Mouse (Mus musculus) heart, postnatal 4 days (tissue): ENCODE results near the gene Fam110a. TPM values are rescaled to one million over a fixed set of nuclear protein-coding genes. Genes with fewer than 3 reads are reported as not detected.
A peak's percentile ranks its signal among the peaks of the same experiment; 100 is the strongest.
"Not testable (repeated sequence)": the region's sequence is repeated elsewhere in the genome, so short reads cannot be mapped to it uniquely, and the experiment has no call there.

Source experiments
- DNase-seq: peaks from one replicate; pipeline ENCODE4 v3.0.0; 2021
- total RNA-seq, 2 experiments: library from RNA; stranded (reverse); gene quantifications; 2 replicates each; pipeline ENCODE4 v1.2.3; 2021

Fam110a gene
- total RNA-seq: 1 to 10 TPM; 8.2 to 8.6 TPM

DNA sequence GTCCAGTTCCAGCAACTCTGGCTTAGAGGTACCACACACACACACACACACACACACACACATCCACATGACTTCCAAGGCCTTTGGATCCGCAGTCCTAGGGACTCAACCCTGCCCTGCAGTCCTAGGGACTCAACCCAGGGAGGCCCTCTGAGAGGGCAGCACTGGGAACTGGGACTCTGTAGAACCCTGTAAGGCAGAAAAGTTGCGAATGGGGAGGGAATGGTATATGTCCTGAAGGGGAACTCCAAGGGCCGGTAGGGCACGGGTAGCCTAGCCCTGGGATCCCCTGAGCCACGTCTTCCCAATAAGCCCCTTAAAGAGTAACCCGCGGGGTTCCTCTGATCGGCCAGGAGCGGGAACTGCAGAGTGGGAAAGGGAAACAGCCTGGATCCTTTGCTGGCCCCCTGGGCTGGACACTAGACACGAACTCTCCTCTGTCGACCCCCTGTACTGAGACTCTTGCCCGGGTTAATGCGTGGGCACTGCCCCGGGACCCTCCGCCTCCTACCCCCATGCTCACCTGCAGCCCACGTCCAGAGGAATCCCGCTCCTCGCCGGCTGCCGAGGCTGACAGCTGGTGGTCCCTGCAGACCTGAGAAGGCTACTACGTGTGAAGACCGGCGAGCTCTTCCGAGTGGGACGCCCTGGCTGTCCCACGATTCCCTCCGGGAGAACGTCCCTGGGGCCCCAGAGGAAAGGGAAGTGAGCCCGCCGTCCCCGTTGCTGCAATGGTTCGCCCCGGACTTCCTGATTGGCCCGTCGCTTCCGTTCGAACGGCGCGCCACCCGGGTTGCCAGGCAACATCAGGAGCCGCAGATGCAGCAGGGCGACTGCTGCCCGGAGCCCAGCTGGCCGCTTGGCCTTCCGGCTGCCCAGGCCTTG, at the start of gene Fam110a:
TSS of gene Fam110a (minus strand) at position 750 of the 885 bp plus-strand sequence.
- peak; percentile 93 for DNase-seq

DNA sequence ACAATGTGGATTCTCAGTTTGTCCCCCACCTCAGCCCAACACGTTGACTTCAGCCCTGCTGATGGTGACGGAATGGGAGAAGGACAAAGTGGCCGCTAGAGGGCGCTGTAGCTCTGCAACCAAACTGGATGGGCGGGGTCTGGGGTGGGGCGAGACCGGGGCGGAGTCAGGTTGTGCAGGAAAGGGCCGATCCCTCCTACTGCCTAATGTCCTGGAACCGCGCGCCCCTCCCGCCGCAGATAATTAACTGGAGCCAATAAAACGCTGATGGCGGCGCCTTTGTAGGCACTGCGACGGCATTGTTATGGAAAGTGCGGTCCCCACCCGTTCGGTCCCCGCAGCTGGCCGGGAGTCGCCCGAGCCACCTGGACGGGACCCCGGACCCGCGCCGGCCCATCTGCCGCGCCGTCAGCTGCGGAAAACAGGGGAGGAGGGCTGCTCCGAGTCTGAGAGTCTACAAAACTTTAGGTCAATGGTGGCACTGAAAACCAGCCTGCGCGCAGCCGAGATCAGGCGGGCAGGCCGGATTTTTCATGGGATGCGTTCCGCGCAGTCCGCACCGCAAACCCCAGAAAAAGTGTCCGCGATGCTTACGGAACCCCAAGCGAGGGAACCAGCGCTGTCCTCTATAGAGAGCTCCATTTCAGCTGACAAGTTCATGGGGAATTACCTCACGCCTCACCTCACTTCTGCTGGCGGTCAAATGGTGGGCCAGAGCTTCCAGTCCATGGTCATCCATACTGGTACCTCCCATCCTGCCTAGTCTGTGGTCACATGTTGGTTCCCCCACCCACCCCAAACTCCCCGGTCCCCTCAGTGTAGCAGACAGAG, 49.4 kb upstream of the Fam110a start:
- DNase-seq: peak; percentile 92

DNA sequence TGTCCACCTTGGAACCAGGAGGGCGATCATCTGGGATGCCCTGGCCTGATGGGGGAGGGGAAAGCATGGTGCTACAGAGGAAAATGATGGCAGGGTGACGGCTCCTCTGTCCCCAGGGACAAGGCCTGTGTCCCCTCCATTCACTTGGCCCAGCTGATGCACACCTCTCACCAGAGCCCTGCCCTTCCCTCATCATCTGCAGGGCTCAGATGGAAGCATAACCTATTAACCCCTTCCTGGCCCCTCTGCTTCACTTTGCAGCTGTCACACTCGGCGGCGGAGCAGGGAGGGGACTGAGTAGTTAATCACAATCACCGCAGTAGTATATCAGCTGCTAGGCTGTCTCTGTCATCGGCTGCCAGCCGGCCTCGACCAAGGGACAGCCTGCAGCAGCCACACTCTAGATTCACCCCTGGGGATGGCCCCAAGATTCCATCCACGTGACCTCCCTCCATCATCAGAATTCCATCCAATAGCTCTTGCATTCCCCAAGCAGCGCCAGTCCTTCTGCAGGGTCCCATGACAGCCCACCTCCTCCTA, 44.9 kb upstream of the Fam110a start:
- DNase-seq: no peak

DNA sequence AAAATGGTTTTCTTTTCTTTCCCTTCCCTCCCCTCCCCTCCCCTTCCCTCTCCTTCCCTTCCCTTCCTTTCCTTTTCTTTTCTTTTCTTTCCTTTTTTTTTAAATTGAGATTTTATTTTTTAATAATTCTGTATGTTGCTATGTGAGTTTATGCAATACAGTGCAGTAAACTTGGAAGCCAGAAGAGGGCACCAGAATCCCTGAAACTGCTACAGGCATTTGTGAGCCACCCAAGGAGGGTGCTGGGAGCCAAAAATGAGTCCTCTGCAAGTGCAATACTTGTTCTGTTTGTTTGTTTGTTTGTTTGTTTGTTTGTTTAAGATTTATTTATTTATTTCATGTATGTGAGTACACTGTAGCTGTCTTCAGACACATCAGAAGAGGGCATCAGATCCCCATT, 42.0 kb upstream of the Fam110a start:
- no peak for DNase-seq

DNA sequence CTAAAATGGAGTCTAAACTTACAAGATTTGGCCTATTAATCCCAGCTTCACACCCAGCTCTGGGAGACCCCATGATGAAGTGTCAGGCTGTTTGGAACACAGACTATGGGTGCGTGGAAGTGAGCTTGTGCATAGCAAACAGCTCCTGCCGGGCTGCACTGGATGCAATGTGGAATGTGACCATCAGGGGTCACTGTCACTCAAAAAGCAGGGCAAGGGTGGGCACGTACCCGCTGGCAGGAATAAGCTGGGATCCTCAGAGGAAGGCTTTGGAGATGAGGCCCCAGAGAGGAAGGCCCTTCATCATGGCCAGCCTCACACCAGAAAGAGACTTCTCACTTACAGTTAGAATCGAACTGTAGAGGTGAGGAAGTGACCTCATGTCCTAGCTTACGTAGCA, 40.2 kb upstream of the Fam110a start:
- DNase-seq: peak; percentile 75

DNA sequence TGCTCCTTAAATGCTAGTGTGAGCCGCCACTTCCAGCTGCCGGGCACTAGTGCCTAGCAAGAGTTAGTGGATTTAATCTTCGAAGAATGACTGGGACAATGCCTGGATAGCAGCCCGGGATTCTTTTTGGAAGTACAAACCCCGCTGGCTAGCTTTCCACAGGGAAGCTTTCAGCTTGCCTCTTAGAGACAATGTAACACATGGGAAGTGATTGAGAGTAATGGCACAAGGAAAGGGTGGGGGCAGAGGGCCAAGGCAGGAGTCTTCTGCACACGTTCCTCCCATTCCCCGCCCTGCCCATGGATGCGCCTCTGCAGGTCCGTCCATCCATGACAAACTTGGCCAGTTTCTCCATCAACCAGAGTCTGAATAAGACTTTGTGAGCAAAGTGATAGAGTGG, 36.6 kb upstream of the Fam110a start:
- DNase-seq: no peak

DNA sequence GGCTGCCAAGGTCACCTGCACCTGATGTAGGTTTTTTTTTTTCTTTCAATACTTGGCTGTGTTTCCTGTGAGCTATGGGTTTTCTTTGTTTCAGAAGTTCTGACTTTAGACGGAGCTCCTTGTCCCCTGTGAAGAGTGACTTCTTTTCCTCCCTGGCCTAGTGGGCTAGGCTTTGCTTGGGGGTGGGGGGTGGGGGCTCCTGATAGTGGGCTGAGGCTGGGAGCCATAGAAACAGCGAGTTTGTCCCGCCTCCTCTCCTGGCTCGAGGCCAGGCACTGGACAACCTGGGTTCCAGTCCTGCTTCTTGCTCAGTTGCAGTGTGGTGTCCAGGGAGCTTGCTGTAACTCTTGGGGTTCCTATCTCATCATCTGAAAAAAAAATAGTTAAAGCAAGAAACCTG, 36.0 kb upstream of the Fam110a start:
- no peak for DNase-seq

DNA sequence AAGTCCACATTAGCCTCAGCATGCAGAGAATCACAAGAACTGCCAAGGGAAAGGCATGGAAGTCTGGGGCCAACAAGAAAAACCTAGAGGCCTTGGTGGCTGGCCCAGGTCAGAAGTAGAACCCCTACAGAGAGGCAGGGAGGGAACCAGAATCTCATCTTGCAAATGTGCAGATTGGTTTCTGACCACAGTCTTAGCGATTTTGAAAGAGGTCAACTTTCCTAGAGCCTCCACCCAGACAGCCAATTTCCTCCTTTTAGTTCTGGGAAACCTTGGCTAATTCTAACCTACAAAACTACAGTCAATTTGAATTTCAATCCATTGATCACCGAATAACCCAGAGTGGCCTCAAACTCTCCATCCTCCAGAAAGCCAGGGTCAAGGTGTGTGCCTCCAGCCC, 32.7 kb upstream of the Fam110a start:
- no peak for DNase-seq

DNA sequence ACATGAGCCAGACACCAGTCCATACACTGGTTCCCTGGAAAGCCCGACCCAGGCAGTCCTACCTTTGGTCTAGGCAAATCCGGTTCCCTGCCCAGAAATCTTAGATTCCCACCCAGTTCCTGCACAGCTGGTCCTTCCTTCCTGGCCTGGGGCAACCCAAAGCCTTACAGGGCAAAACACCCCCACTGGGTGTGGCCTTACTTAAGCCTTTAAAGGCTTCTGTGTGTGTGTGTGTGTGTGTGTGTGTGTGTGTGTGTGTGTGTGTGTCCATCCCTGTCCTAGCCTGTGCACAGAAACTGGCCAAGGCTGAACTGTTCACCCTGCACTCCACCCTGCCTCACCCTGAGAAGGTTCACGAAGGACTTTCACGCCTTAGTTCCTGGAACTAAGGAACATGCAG, 32.2 kb upstream of the Fam110a start:
- no peak for DNase-seq

DNA sequence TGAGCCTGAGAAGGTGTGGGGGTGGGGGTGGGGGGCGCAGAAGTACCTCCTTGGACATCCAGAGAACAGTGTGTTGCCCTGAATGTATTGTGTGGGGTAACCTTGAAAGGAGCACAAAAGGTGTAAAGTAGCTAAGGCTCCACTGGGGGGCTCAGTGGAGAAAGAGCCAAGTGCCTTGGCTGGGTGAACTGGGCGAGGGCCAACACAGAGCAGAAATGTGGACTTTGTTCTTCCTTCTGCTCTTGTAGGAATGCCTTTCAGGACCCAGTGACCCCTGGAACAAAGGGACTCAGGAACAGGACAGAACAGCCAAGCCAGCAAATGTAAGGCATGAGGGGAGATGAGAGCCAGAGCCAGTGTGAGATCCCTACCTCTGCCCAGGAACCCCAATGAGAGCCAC, 31.7 kb upstream of the Fam110a start:
- peak; percentile 32 for DNase-seq

DNA sequence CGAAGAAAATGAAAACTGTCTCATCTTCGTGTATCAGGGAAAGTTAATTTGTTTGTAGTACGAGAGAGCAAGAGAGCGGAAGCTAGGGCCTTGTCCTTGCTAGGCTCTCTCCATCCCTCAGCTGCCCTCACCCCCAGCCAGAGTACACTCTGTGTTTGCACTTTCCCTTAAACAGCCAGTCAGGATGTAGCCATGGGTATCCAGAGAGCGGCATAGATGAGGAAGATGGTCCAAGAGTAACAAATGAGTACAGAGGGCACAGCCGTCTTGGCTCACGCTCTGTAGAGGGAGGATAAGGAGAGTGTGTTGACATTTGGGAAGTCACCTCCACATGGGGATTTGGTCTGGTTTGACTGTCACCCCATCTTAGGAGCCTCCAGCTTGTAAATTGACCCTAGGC, 30.6 kb upstream of the Fam110a start:
- no peak for DNase-seq

DNA sequence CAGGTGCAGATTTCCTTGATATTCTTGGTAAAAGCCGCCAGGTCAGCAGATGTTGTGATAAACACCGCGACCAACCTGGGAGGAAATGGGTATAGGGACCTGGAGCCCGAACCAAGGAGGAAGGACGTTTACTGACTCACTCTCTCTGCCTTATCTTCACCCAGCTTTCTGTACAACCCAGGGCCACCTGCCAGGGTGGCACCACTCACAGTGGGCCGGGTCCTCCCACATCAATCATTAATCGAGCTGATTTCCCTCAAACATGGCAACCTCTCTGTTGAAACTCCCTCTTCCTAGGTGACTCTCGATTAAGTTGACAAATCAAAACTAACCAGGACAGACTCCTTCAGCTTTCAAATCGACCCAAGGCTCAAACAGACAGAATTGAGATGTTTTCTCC, 30.2 kb upstream of the Fam110a start:
- no peak for DNase-seq

DNA sequence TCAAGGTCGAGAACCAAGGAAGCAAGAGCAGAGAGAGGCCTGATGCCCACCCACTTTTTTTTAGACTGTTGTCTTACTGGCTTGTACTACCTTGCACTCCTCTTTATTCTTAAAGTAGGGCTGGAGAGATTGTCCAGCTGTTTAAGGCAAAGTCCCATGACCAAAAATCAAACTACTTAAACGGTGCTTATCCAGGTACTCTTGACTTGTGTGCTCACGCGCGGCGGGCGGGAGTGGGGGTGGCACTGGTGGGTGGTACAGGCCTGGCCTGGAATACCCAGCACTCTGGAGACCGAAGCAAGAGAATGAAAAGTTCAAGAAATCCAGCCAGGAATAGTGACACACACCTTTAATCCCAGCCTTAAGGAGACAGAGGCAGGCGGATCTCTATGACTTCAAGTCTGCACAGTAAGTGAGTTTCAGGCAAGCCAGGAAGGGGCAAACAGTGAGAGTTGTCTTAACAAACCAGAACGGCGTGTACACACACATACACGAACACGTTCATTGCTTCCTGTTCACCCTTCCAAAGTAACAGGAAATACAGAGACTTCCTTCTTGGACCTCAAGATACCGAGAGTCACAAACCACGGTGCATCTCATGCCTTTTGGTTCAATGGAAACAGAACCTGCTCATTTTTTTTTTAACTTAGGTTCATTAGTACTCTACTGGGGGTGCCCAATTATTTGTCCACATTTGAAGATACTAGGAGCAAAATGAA, 29.2 kb upstream of the Fam110a start:
- DNase-seq: no peak

DNA sequence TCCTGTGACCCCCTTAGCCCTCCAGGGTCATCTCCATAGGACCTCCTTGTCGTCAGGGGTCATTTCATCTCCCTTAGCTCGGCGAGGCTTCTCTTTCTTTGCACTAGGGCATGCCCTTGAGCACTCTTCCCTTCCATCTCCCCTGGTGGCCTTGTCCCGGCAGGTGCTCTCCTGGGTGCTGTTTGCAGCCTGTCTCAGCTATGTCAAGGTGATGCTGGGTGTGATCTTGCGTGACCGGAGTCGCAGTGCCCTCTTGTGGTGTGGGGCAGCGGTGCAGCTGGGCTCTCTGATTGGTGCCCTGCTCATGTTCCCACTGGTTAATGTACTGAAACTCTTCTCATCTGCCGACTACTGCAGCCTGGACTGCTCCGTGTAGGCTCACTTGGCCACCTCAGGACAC, 27.8 kb upstream of the Fam110a start:
- DNase-seq: no peak

DNA sequence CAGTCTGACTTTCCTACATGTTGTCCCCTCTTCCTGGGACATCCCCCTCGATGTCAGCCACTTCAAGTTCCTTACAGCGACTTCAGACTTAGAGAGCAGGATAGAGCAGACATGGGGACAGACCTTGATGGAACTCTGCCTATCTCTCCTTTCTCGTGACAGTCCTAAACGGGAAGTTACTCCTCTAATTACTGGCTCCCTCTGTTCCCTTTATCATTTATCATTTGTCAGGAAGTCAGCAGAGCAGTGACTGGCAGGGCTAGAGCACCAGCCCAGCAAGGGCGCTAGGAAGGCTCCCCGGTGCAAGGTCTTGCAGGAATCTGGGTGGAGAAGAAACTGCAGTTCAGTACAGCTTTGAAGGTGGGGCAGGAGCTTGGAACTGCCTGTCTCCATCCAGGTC, 22.5 kb upstream of the Fam110a start:
- DNase-seq: no peak

DNA sequence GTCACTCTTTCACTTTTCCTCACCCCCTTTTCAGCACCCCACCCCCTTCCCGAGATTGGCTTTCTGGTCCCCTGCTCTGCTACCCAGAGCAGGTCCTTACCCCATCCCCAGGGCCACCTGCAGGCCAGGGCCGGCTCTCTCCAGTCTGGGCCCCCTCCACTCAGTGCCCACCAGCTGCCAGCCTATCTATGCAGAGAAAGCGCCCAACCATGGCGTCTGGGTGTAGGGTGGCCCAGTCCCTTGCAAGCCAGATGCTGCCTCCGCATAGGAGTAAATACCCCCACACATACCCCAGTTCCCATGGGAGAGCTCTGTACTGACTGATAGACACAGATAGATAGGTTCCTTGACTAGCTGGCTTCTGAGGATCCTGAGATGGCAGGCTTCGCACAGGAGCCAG, 20.7 kb upstream of the Fam110a start:
- no peak for DNase-seq

DNA sequence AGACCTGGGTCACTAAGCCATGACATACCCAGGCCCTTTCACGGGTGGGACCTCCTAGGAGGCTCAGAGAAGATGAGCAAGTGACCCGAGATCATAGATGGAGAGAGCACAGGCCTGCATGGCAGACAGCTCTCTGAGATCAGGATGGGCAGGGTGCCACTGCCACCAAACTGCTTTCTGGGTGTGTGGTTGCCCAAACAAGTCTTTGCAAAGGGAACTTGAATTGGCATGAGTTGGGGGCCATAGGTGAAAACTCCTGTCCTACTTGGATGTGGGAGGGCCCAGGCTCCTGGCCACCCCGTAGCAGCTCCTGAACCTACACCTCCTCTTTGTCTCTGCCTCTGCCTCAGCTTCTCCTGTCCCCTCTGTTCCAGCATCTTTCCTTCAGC, 20.3 kb upstream of the Fam110a start:
- no peak for DNase-seq

DNA sequence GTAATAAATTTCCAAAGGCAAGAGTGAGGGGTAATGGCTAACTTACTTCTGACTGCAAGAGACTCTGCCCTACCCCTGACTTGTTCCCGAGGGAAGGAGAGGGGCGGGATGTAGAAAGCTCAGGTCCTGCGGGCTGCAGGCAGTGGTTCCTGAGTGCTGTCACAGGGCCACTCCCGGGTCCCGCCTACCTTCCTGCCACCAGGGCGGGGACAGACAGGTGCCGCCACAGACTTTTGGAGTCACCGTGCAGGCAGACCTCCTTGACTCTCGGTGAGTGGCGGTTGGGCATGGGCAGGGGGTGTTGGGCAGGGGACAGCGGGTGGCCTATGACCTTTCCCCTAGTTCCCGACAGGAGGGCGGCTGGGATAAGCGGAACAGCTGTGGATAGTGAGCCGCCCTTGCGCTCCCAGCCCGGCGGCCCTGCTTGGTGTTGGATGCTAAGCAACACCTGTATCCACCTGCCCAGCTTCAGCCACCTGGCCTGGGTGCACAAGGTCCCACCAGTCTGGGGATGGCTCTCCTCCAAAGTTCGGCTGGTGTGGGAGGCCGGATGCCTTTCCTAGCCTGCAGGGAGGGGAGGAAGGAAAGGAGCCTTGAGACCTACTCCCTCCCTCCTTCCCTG, 19.8 kb upstream of the Fam110a start:
- no peak for DNase-seq

DNA sequence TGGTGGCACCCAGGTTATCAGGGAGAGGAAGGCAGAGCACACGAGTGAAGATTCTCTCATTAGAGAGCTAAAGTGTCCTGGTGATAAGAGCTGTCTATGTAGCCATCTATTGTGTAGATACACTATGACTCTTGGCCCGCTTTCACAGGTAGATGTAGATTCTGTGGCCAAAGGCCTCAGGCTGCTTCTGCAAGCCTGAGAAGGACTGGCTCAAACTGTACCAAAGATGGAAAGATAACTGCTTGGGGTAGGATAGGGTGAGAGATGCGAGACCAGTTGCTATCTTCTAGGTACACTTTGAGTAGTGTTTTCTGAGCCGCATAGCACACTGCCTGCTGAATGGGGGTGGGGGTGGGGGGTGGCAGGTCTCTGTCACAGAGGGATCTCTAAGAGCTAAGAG, 18.9 kb upstream of the Fam110a start:
- DNase-seq: no peak

DNA sequence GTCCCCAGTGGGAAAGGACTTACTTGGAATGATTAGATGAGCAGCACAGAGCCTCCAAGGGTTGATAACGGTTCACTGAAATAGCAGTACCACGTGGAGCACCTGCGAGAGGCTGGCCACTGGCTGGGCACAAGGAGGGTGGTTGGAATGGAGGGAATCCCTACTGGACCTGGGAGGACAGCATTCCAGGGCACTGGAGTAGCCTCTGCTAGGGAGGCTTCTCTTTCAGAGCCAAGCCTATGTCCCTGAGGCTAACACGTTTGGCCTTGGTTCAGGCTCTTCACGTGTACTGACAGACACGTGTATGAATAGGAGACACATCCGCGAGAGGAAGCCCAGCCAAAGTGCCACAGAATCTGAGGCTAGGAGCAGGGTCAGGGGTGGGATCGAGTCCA, 18.5 kb upstream of the Fam110a start:
- no peak for DNase-seq

DNA sequence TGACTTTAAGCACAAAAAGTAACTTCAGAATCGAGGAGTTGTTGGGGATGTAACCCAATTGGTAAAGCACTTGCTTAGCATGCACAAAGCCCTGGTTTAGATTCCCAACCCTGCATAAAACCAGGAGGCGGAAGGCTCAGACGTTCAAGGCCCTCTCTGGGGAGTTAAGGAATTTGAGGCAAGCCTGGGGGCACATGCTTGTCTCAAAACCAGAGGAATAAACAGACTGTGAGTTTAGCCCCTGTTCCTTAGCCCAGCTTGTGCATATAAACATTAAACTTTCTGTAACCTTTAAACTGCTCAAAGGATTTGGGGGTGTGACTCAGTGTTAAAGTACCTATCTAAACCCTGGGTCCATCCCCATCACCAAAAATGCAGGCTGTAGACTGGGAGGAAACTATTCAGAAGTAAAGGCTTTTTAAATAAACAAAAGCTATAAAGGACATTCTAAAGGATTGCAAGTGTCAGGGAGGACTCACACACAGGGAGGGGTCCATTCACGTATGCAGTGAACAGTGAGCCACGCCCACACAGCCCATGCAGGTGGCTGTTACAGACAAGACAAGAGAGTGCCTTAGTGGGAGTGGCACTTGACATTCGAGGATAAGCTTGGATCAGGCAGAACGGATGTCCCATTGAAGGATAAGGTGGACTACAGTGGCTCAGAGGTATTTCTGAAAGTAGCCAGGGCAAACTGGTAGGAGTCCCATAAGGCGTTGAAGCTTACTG, 17.9 kb upstream of the Fam110a start:
- DNase-seq: no peak

DNA sequence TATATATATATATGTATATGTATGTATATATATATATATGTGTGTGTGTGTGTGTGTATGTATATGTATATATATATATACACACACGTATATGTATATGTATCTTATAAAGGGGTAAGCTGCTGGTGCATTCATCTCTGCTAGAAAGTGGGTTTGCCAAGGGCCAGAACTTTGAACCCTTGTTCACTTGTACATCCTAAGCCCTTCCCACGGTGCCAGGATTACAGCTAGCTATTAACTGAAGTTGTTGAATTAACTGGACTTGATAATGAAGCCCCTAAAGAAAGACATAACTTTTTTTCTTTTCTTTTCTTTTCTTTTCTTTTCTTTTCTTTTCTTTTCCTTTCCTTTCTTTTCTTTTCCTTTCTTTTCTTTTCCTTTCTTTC, 17.2 kb upstream of the Fam110a start:
- DNase-seq: not testable (repeated sequence)
